Mouse (Mus musculus) CH12.LX (cell line): ENCODE data around the gene Manea. TPM values are rescaled to one million over a fixed set of nuclear protein-coding genes. Genes with fewer than 3 reads are reported as not detected.

Experiments used
- DNase-seq: peaks from one replicate; pipeline ENCODE4 v3.0.0-alpha.2; 2013; ENCODE audit errors: extremely low read depth
- H3K27ac ChIP-seq: 2 replicates; pipeline ENCODE4 v1.5.1; 2012; ENCODE audit warnings: low read depth, mild to moderate bottlenecking, control low read depth, moderate library complexity; ENCODE audit not compliant: insufficient read depth
- H3K27me3 ChIP-seq: replicated peaks from 2 replicates; pipeline ENCODE3; 2012; ENCODE audit warnings: inconsistent platforms
- H3K36me3 ChIP-seq, 2 experiments: replicated peaks in 1 of 2; 2 replicates each; pipeline versions ENCODE3 to v1.6.1; 2012; ENCODE audit warnings: inconsistent platforms in 1 of 2, low read length in 1 of 2, mild to moderate bottlenecking in 1 of 2, mixed read lengths in 1 of 2, moderate library complexity in 1 of 2; ENCODE audit not compliant: control insufficient read depth in 1 of 2, insufficient read depth in 1 of 2
- H3K4me1 ChIP-seq, 2 experiments: 2 replicates each; pipeline ENCODE4 v1.6.1; 2012; ENCODE audit warnings: inconsistent platforms in 1 of 2, moderate library complexity in 1 of 2; ENCODE audit not compliant: insufficient read depth in 2 of 2, control insufficient read depth in 1 of 2
- H3K4me2 ChIP-seq: 2 replicates; pipeline ENCODE4 v1.6.1; 2012; ENCODE audit warnings: low read depth, mild to moderate bottlenecking, control low read depth; ENCODE audit not compliant: poor library complexity, insufficient read depth, severe bottlenecking
- H3K4me3 ChIP-seq, 3 experiments: fragments of 150-350 bp in 1 of 3; sonication (generic) in 1 of 3; replicated peaks in 1 of 3; 2 replicates each; pipeline versions ENCODE3 to v1.5.1; 2011 to 2012; ENCODE audit warnings: low read depth in 2 of 3, low read length in 2 of 3, mild to moderate bottlenecking in 2 of 3, moderate library complexity in 2 of 3, control low read depth in 1 of 3, improper control_type of control experiment in 1 of 3, inconsistent platforms in 1 of 3, mixed read lengths in 1 of 3; ENCODE audit not compliant: poor library complexity in 1 of 3
- H3K79me2 ChIP-seq: replicated peaks from 2 replicates; pipeline ENCODE4 v1.6.1; 2012; ENCODE audit warnings: mild to moderate bottlenecking, moderate library complexity; ENCODE audit not compliant: control insufficient read depth, poor library complexity, insufficient read depth, severe bottlenecking; ENCODE audit errors: extremely low read depth
- H3K9ac ChIP-seq: 2 replicates; pipeline ENCODE4 v1.6.1; 2012; ENCODE audit warnings: low read depth, mild to moderate bottlenecking, control low read depth, moderate library complexity; ENCODE audit not compliant: insufficient read depth
- H3K9me3 ChIP-seq: replicated peaks from 2 replicates; pipeline ENCODE3; 2012; ENCODE audit warnings: low read length, inconsistent platforms, mixed read lengths
- CHD1 ChIP-seq: IDR thresholded peaks from 2 replicates; pipeline ENCODE4 v1.6.1; 2012; ENCODE audit warnings: low read depth, low read length, improper control_type of control experiment, inconsistent platforms
- CTCF ChIP-seq, 2 experiments: IDR thresholded peaks in 1 of 2; conservative IDR thresholded peaks in 1 of 2; 2 replicates each; pipeline ENCODE4 v1.5.1; 2011 to 2012; ENCODE audit warnings: low read depth in 2 of 2, low read length in 2 of 2, improper control_type of control experiment in 1 of 2, inconsistent platforms in 1 of 2, mild to moderate bottlenecking in 1 of 2, moderate library complexity in 1 of 2
- EP300 ChIP-seq: IDR thresholded peaks from 2 replicates; pipeline ENCODE4 v1.6.1; 2011; ENCODE audit warnings: low read length, improper control_type of control experiment
- ETS1 ChIP-seq: conservative IDR thresholded peaks from 2 replicates; pipeline ENCODE4 v1.6.1; 2012; ENCODE audit warnings: low read depth, mild to moderate bottlenecking, inconsistent platforms, low read length, improper control_type of control experiment, moderate library complexity
- HCFC1 ChIP-seq: IDR thresholded peaks from 2 replicates; pipeline ENCODE4 v1.6.1; 2012; ENCODE audit warnings: low read depth, mild to moderate bottlenecking, inconsistent platforms, low read length, improper control_type of control experiment
- IRF4 ChIP-seq: IDR thresholded peaks from 2 replicates; pipeline ENCODE4 v1.6.1; 2014; ENCODE audit warnings: low read depth, mild to moderate bottlenecking, inconsistent platforms, low read length, improper control_type of control experiment
- JUN ChIP-seq: IDR thresholded peaks from 2 replicates; pipeline ENCODE4 v1.6.1; 2011; ENCODE audit warnings: low read depth, mild to moderate bottlenecking, low read length, improper control_type of control experiment, moderate library complexity; ENCODE audit not compliant: insufficient read depth
- MAX ChIP-seq: IDR thresholded peaks from 2 replicates; pipeline ENCODE4 v1.6.1; 2011; ENCODE audit warnings: low read length, improper control_type of control experiment
- MXI1 ChIP-seq: IDR thresholded peaks from 2 replicates; pipeline ENCODE4 v1.6.1; 2011; ENCODE audit warnings: mild to moderate bottlenecking, low read depth, low read length, improper control_type of control experiment
- NELFE ChIP-seq: IDR thresholded peaks from 2 replicates; pipeline ENCODE4 v1.6.1; 2011; ENCODE audit warnings: low read depth, low read length, improper control_type of control experiment
- NRF1 ChIP-seq: IDR thresholded peaks from 2 replicates; pipeline ENCODE4 v1.6.1; 2014; ENCODE audit warnings: low read depth, mild to moderate bottlenecking, inconsistent platforms, low read length, improper control_type of control experiment, moderate library complexity
- POLR2A ChIP-seq: IDR thresholded peaks from 2 replicates; pipeline ENCODE4 v1.6.1; 2011; ENCODE audit warnings: low read depth, mild to moderate bottlenecking, improper control_type of control experiment, low read length
- RAD21 ChIP-seq: IDR thresholded peaks from 2 replicates; pipeline ENCODE4 v1.6.1; 2011; ENCODE audit warnings: low read depth, mild to moderate bottlenecking, low read length, improper control_type of control experiment, moderate library complexity
- RCOR1 ChIP-seq: conservative IDR thresholded peaks from 2 replicates; pipeline ENCODE4 v1.6.1; 2012; ENCODE audit warnings: low read depth, mild to moderate bottlenecking, inconsistent platforms, low read length, improper control_type of control experiment
- SIN3A ChIP-seq: IDR thresholded peaks from 2 replicates; pipeline ENCODE4 v1.6.1; 2012; ENCODE audit warnings: low read length, improper control_type of control experiment, inconsistent platforms
- UBTF ChIP-seq: IDR thresholded peaks from 2 replicates; pipeline ENCODE4 v1.6.1; 2012; ENCODE audit warnings: low read depth, mild to moderate bottlenecking, inconsistent platforms, low read length, improper control_type of control experiment, moderate library complexity
- USF2 ChIP-seq: conservative IDR thresholded peaks from 2 replicates; pipeline ENCODE4 v1.6.1; 2011; ENCODE audit warnings: low read depth, low read length, improper control_type of control experiment
- ZC3H11A ChIP-seq: IDR thresholded peaks from 2 replicates; pipeline ENCODE4 v1.6.1; 2012; ENCODE audit warnings: low read depth, mild to moderate bottlenecking, inconsistent platforms, low read length, improper control_type of control experiment
- ZKSCAN1 ChIP-seq: IDR thresholded peaks from 2 replicates; pipeline ENCODE4 v1.6.1; 2012; ENCODE audit warnings: low read depth, inconsistent platforms, low read length, improper control_type of control experiment, borderline replicate concordance
- ZMIZ1 ChIP-seq: IDR thresholded peaks from 2 replicates; pipeline ENCODE4 v1.6.1; 2012; ENCODE audit warnings: low read depth, mild to moderate bottlenecking, inconsistent platforms, low read length, improper control_type of control experiment
- ZNF384 ChIP-seq: IDR thresholded peaks from 2 replicates; pipeline ENCODE4 v1.6.1; 2012; ENCODE audit warnings: low read depth, low read length, improper control_type of control experiment, inconsistent platforms
- dilution Hi-C: fragments of 300-500 bp; cut with MboI; formaldehyde crosslinking; loops from 2 replicates; pipeline ENCODE4 v1.14.3; 2020; ENCODE audit warnings: low sequenced_read_pairs; ENCODE audit not compliant: extremely low pct_unique_long_range_greater_than_20kb, extremely low pct_ligation_motif_present
- in situ Hi-C: fragments of 300-500 bp; cut with MboI; formaldehyde crosslinking; loops from 3 replicates; pipeline ENCODE4 v1.14.3; 2019; ENCODE audit warnings: low sequenced_read_pairs, low pct_ligation_motif_present, low pct_unique_long_range_greater_than_20kb, mixed read lengths
- polyA plus RNA-seq: library from polyadenylated mRNA; unstranded; fragments of >175 nt; gene quantifications from 2 replicates; pipeline ENCODE4 v1.2.1, GENCODE M21; 2012; ENCODE audit warnings: low read depth; ENCODE audit not compliant: insufficient read length
- total RNA-seq, 2 experiments: library from RNA; depleted of rRNA; stranded (reverse); fragments of 300-350 nt in 1 of 2; fragments of >200 nt in 1 of 2; gene quantifications; 2 replicates each; pipeline ENCODE4 v1.2.3; 2012 to 2014

Gene Manea
- total and polyA plus RNA-seq, 3 experiments = 30.2 to 59.2 (median 30.7) TPM

- Histone ChIP-seq H3K27me3 (no peaks in the 10 kb centered on the region), H3K9me3 (no peaks in the 10 kb centered on the region), H3K79me2 (no peaks in the 10 kb centered on the region), H3K9ac (no peak overlapping the region), H3K27ac (no peak overlapping the region), H3K4me2 (no peak overlapping the region), H3K36me3 (no peaks in the 10 kb centered on the region), H3K4me1 (no peaks in the 10 kb centered on the region), H3K4me3 (no peak overlapping the region)
- DNase-seq = no peak
- TF ChIP-seq ZC3H11A (no peak), CTCF (conservative IDR thresholded peaks at IDR 0.05 in 1 of 2, IDR thresholded peaks at IDR 0.05 in 1 of 2; ENCODE audit: low read depth in 2 of 2, low read length in 2 of 2) (no peak), NRF1 (no peak), ZKSCAN1 (no peak), JUN (no peak), USF2 (no peak), CHD1 (no peak), MXI1 (no peak)
- dilution Hi-C loops = no loop called here
- in situ Hi-C loops = no loop called here
These were observed 7.0 kb upstream of the Manea start for GRCm38 (mm10) chr4:26353643-26354231.

- H3K27ac ChIP-seq = no peak overlapping the region
- DNase-seq = peak; percentile 64
- peak overlapping the region in 1 of 3 experiments; percentile 61 for H3K4me3 ChIP-seq
These were observed 548 bp upstream of the Manea start for GRCm38 (mm10) chr4:26347239-26347638.

More at GRCm38 (mm10) chr4:26347239-26347638, 548 bp upstream of the Manea start:
- Histone ChIP-seq H3K27me3 (no peaks in the 10 kb centered on the region), H3K79me2 (peaks cover 27% of the 10 kb centered on the region), H3K4me1 (peaks cover 3 to 13% of the 10 kb centered on the region in 2 experiments; a peak in 3 of 4 replicates)
- TF ChIP-seq EP300 = peak; percentile 42
- no peak for TF ChIP-seq RAD21
- TF ChIP-seq ZNF384 = peak; percentile 97
- TF ChIP-seq MAX = no peak
- TF ChIP-seq POLR2A = no peak
- TF ChIP-seq ZC3H11A = no peak
- TF ChIP-seq UBTF = no peak
- TF ChIP-seq RCOR1 = no peak
- no peak for TF ChIP-seq ETS1
- no peak for TF ChIP-seq ZMIZ1
- 0 out of 2 replicates have a peak, but pooled peaks have one; percentile 8 for TF ChIP-seq IRF4
- 0 out of 2 replicates have a peak, but pooled peaks have one; percentile 53 for TF ChIP-seq SIN3A
- TF ChIP-seq HCFC1 = no peak
- TF ChIP-seq NELFE = no peak
- TF ChIP-seq, all 38 proteins: peak for 4
- dilution Hi-C loops = no loop called here
- no peaks in the 10 kb centered on the region for H3K9me3 ChIP-seq
- H3K4me2 ChIP-seq = no peak overlapping the region
- in situ Hi-C loops = no loop called here
- peaks cover 0 to 2% of the 10 kb centered on the region in 2 experiments for H3K36me3 ChIP-seq
- no peak overlapping the region; the same call in 1 of the 2 replicates for H3K9ac ChIP-seq
